Mouse (Mus musculus) common myeloid progenitor, adult 5-6 weeks (primary cell): Measurements from ENCODE around the gene Adra1d. TPM values are rescaled to one million over a fixed set of nuclear protein-coding genes. Genes with fewer than 3 reads are reported as not detected.

Experiments
- ATAC-seq: replicated peaks from 2 replicates; pipeline ENCODE4 v1.8.0; 2016; ENCODE audit warnings: low read depth, mild to moderate bottlenecking, moderate TSS enrichment, inconsistent platforms; ENCODE audit not compliant: poor library complexity, severe bottlenecking
- total RNA-seq: library from RNA; stranded (forward); fragments of 200-1000, 187-1606 nt; gene quantifications from 2 replicates; pipeline ENCODE4 v1.2.3, GENCODE M21; 2017

Gene Adra1d
- total RNA-seq, 1 experiment from 2014 or later = not detected

- ATAC-seq = 0 out of 2 replicates have a peak, but pooled peaks have one; percentile 27
Measured at GRCm38 (mm10) chr2:131542531-131542930, 19.6 kb downstream of the Adra1d start.

- no peak for ATAC-seq
Measured at GRCm38 (mm10) chr2:131541686-131542085, 20.4 kb downstream of the Adra1d start.

GRCm38 (mm10) chr2:131539780-131540179 lies 22.3 kb downstream of the Adra1d start:
- ATAC-seq = no peak

GRCm38 (mm10) chr2:131538341-131538740 lies 23.7 kb downstream of the Adra1d start:
- no peak for ATAC-seq

- no peak for ATAC-seq
Measured at GRCm38 (mm10) chr2:131535168-131535567, 26.9 kb downstream of the Adra1d start.

GRCm38 (mm10) chr2:131531271-131531670 lies 30.8 kb downstream of the Adra1d start:
- ATAC-seq = no peak

GRCm38 (mm10) chr2:131530623-131531008 lies 31.5 kb downstream of the Adra1d start:
- peak; percentile 96 for ATAC-seq

GRCm38 (mm10) chr2:131529898-131530622 lies 32.0 kb downstream of the Adra1d start:
- peak; percentile 64 for ATAC-seq

- 0 out of 2 replicates have a peak, but pooled peaks have one; percentile 31 for ATAC-seq
Measured at GRCm38 (mm10) chr2:131527061-131527460, 35.0 kb downstream of the Adra1d start.

GRCm38 (mm10) chr2:131520743-131521142 lies 41.3 kb downstream of the Adra1d start:
- ATAC-seq = no peak

- ATAC-seq = peak; percentile 71
Measured at GRCm38 (mm10) chr2:131518790-131519189, 43.3 kb downstream of the Adra1d start.

GRCm38 (mm10) chr2:131517550-131517949 lies 44.5 kb downstream of the Adra1d start:
- no peak for ATAC-seq

GRCm38 (mm10) chr2:131514055-131514621 lies 47.9 kb downstream of the Adra1d start:
- ATAC-seq = peak; percentile 33

GRCm38 (mm10) chr2:131513477-131513876 lies 48.6 kb downstream of the Adra1d start:
- no peak for ATAC-seq

GRCm38 (mm10) chr2:131510531-131510930 lies 51.6 kb downstream of the Adra1d start:
- no peak for ATAC-seq

GRCm38 (mm10) chr2:131509671-131510313 lies 52.3 kb downstream of the Adra1d start:
- peak; percentile 73 for ATAC-seq

- ATAC-seq = no peak
Measured at GRCm38 (mm10) chr2:131508501-131508900, 53.6 kb downstream of the Adra1d start.

- ATAC-seq = no peak
Measured at GRCm38 (mm10) chr2:131506358-131506757, 55.7 kb downstream of the Adra1d start.

- no peak for ATAC-seq
Measured at GRCm38 (mm10) chr2:131505431-131505830, 56.7 kb downstream of the Adra1d start.

- peak; percentile 12 for ATAC-seq
Measured at GRCm38 (mm10) chr2:131502561-131502960, 59.5 kb downstream of the Adra1d start.

- ATAC-seq = no peak
Measured at GRCm38 (mm10) chr2:131501886-131502285, 60.2 kb downstream of the Adra1d start.
